Mouse (Mus musculus): ENCODE results near the gene Limd1. TPM values are rescaled to one million over a fixed set of nuclear protein-coding genes. Genes with fewer than 3 reads are reported as not detected.

Gene Limd1
- total RNA-seq, 1 experiment from 2014 or later, result 33.2 TPM

DNA sequence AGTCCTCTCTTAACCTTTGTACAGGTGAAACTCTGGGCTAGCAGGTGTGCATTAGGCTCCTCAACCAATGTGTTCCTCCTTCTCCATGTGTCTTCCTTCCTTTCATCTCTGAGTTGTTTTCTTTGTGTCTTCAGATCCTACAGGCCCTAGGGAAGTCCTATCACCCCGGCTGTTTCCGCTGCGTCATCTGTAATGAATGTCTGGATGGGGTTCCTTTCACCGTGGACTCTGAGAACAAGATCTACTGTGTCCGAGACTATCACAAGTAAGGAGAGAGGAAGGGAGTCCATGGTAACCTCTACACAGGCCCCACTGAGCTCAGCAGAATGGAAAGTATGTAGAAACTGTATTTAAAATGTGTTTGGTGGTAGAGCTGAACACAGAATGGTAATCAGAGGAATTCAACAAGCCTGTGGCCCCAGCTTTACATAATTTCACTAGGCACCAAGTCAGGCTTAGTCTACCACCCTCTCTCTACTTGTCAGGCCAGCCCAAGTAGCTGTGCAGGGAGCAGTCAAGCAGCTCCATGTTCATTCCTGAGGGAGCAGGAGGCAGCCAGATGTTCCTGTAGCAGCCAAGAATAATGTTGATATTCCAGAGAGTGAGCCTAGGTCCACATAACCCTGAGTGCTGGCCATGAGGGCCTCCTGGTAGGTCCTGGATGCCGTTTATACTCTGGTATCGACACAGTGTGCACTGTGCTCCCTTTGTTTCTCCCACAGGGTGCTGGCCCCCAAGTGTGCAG lies 38.3 kb downstream of the Limd1 start:
- DNase-seq, result no peak

GRCm38 (mm10) chr9:123518969-123519894 lies 40.7 kb downstream of the Limd1 start:
- DNase-seq, result no peak

DNA sequence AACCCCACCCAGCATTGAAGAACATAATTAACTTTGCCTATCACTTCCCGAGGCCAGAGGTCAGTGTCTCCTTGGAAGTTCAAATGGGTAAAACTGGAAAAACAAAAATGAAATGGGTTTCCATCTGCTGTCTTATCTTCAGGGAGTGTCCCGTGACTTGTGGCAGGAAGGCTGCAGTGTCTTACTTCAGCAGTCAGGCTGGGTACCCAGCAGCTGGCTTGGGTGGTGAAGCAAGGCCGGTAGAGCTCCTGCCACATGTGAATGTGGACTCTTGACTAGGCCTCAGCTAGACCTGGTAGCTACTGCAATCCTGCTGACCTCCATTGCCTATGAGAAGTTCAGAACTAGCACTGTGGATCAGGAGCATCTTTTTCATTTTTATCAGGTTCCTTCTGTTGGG lies 42.2 kb downstream of the Limd1 start:
- no peak for DNase-seq

DNA sequence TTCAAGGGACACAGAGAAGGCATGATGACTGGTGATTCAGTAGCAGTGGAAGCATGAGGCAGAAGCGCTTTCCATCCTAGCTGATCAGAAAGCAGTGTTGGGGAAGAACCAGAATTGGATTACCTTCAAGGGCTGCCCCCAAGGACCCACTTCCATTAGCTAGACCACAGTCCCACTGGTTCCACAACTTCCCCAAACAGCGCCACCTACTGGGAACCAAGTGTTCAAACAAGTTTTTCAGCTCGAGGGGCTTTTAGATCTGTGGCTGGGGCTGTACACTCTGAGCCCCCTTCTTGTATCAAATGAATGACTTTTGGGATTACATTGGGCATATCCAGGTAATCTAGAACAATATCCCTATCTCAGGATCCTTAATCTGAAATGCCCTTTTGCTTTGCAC lies 45.2 kb downstream of the Limd1 start:
- DNase-seq, result peak; percentile 69

GRCm38 (mm10) chr9:123525095-123525494 lies 46.6 kb downstream of the Limd1 start:
- DNase-seq, result peak; percentile 78

DNA sequence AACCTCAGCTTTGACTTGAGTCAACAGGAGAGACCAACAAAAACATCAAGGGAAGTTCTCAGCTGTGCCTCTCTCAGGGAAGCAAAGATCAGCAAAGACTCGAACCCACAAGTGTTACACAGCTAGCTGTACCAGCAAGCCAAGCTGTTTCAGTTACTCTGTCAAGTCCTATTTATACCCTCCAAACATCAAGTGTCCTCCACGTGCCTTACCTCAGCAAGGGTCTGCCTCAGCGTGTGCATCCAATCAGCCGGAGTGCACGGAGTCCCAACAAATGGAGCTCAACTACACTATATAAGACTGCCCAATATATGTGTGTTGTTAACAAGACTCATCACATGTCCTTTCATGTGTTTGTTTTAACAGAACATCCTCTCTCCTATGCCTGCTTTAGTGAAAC lies 48.0 kb downstream of the Limd1 start:
- no peak for DNase-seq

- no peak for DNase-seq
Observed at GRCm38 (mm10) chr9:123528087-123528925, 49.8 kb downstream of the Limd1 start.

DNA sequence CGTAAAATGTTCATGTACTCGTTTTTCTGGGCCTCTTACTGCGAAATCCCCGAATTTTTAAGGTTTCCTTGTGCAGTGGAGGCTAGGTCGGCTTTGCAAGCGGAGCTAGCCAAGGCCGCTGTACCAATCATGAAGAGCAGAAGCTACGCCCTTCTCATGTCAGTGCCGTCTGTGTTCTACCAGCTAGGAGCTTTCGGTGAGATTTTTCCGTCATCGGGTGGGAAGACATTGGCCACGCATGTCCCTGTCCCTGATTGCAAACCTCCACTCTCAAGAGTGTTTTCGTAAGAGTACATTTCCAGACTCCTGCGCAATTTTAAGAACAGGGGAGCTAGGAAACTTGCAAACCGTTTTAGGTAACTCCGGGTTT lies 50.4 kb downstream of the Limd1 start:
- DNase-seq, result peak; percentile 66

DNA sequence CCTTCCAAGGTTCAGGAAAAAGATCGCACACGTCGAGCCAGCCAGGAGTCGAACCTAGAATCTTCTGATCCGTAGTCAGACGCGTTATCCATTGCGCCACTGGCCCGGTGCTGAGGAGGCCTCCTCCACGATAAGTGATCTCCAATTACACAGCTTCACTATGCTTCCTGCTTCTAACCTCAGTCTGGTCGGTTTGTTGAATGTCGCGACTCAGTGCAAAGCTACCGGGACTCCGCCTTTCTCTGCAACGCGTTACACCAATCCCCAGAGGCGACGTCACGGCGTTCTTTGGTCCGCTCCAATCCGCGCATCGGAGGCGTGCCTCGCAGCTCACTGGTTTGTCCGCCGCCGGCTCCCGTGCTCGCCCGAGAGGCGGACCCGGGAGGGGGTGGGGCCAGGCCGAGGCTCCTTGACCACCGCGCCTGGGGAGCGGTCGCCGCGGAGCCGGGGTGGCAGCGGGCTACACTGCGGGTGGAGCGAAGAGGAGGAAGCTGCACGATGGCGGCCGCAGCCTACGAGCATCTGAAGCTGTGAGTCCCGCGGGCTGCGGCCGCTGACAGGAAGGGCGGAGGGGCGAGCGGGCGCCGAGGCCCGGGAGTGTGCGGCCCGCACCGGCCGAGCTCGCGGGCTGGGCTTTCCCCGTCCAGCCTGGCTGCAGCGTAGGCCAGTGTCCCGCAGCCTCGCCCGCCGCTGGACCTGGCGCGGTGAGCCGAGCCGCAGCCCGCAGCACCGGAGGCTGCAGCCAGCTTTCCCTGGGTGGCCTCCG lies 51.1 kb downstream of the Limd1 start, which contains the start of gene Sacm1l:
Gene Sacm1l, plus strand, starts transcription at position 368 of the 766 bp plus-strand sequence.
- peak; percentile 99 for DNase-seq

DNA sequence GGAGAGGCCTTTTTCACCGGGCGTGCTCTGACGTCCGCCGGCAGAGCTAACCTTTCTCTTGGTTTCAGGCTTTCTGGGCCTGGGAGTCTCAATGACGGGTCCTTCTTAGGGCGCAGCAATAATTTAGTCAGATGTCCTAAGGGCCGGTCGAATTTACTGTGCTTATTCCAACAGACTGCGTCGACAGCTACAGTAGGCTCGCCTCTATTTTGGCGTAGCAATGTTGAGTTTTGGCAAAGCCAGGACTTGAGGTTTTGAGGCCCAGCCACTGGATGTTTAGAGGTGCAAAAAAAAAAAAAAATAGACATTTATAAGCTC lies 51.6 kb downstream of the Limd1 start:
- no peak for DNase-seq

DNA sequence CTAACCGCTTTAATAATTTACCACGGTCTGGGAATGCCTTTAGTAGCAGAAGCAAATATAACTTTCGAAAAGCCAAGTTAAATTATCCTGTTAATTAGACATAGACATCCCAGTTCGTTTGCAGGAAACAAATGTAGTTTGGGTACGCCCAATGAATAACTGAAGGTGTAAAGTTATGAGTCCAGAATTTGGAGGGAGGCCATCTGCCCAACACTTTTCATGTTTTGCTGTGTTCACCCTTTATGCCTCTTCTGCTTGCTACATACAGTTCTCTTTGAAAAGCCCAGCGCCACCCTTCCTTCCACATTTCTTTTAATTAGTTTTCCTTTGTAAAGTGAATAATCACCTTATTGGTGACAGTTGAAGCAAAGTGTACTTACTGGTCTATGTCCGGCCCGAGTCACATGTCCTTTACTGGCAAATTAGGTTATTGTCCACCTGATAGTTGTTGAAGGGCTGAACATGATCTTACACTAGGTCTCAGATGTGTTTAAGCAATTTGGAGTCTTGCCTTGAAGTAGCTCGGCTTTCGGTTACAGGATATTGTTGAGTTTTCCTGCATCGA lies 52.1 kb downstream of the Limd1 start:
- no peak for DNase-seq

DNA sequence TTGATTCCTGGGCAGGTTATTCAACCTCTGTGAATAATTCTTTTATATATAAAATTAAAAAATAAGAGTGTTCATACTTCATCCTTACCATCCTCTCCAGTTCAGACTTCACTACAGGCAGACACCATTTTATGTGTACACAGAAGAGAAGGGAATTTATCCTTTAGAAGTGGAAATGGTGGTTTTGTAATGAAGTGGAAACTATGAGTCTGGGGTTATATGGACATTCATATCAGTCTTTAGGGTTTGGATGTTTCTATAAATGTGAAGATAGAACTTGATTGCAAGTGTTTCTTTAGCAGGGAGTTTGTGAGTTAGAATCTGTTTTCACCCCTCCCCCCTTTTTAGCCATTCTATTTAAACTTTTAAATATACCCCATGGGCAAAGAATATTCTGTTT lies 52.7 kb downstream of the Limd1 start:
- DNase-seq, result no peak

DNA sequence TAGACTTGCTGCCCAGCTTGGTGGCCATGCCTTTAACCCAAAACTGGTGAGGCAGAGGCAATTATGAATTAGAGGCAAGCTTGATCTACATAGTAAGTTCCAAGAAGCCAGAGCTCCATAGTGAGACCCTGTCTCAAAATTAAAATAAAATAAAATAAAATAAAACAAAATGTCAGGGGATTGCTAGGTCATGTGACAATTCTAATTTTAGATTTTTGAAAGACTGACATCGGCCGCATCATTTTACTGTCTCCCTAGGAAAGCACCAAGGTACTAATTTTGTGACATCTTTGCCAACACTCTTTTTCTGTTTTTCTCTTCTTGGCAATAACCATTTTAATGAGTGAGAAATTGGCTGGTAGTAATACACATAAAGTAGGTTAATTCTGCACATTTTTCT lies 58.1 kb downstream of the Limd1 start:
- no peak for DNase-seq

DNA sequence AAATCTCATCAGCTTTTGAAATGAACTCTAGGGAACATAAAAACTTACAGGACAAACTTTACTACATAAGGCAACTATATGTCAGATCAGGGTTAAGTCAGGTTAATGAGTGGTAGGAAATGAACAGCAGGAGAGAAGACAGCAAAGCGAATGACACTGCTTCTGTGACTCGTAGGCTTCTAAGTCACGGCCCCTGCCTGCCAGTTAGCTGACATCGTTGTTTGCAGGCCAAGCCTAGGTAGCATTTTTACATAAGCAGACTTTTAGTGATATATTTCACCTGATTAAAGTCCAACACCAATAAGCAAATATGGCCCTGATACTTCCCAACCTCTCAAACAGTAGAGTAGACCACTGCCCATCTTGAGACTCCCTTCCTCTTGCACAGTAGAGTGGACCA lies 59.7 kb downstream of the Limd1 start:
- DNase-seq, result no peak

DNA sequence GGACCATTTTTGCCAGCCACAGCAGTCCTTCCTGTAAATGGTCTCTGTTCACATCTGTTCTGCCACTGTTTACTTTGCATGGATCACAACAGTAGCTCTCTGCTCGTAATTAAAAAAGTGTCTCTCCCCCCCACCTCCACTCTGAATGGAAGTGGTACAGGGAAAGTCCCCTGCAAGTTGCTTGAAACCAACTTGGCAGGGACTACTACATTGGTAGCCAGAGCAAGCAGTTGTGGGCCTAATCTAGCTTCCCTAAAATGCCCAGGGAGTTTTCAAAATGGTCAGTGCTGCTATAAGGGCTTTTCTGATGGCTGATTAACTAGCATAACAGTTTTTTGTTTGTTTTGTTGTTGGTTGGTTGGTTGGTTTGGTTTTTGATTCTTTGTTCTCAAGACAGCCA lies 60.6 kb downstream of the Limd1 start:
- no peak for DNase-seq

DNA sequence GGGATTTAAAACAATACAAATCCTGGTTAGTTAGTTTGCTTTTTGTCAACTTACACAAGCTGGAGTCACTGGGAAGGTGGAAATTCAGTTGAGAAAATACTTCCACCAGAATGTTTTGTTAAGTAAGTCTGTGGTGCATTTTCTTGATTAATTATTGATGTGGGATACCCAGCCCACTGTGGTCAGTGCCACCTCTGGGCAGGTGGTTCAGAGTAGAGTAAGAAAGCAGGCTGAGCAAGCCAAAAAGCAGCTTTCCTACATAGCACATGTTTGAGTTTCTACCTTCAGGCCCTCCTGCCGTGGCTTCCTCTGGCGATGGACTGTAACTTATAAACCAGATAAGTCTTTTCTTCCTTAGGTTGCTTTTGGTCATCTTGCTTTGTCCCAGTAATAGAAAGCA lies 61.3 kb downstream of the Limd1 start:
- no peak for DNase-seq

DNA sequence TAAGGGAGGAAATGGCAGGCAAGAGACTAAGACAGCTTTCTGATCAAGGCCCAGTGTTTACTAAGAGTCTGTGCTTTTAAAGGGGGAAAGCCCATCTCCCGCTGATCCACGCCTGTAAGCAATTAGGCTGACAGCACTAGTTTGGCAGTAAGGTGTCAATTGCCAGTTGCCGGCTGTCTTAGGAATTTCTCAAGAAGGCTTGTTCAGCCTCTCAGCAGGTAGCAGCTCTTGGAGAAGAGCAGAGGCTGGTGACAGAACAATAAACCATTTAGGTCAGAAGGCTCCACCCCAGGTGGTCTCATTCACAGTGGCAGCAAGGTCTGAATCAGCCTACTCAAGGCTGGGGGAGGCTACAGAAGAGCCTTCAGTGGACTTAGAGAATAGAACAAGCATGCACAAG lies 76.1 kb downstream of the Limd1 start:
- DNase-seq, result no peak

All from adrenal gland, postnatal 14 days (tissue).